Mouse (Mus musculus): Measurements from ENCODE around the gene Wdr92.

DNA sequence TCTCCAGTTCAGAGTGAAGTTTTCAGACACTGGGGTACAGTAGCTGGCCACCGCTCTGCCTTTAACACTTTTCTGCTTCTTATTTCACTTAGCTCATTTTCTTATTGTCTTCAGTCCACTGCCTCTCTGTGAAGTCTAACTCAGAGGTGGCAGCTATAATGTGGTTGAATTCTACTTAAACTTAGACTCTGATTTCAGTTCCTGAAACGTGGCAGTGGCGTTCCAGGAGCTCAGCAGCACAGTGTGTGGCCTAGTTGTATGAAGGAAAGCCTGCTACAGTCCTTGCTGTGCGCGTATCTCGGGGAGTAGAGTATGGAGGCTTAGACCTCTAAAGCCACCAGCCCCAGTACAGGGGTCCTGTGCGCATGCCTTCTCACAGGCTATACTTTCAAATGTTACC, 15.3 kb upstream of the Wdr92 start:
- no peak for TF ChIP-seq CTCF (IDR thresholded peaks at IDR 0.05 in 2 of 3, conservative IDR thresholded peaks at IDR 0.05 in 1 of 3; ENCODE audit: control insufficient read depth in 1 of 3, insufficient read depth in 1 of 3, low read depth in 2 of 3, low read length in 3 of 3, poor library complexity in 1 of 3, severe bottlenecking in 1 of 3)
- TF ChIP-seq POLR2A (IDR thresholded peaks at IDR 0.05; ENCODE audit: control insufficient read depth in 1 of 2, insufficient read depth in 1 of 2, low read depth in 1 of 2, low read length in 2 of 2, poor library complexity in 1 of 2) = no peak
- no peak for TF ChIP-seq RCOR1 (IDR thresholded peaks at IDR 0.05; ENCODE audit: low read depth, low read length)
- TF ChIP-seq JUND (IDR thresholded peaks at IDR 0.05; ENCODE audit: low read depth, low read length) = no peak
